Mouse (Mus musculus): ENCODE data around the gene 2700049A03Rik. TPM values are rescaled to one million over a fixed set of nuclear protein-coding genes. Genes with fewer than 3 reads are reported as not detected.

The 2700049A03Rik gene
- total and polyA plus RNA-seq, 3 experiments = 7.7 to 10.0 (median 9.4) TPM

DNA sequence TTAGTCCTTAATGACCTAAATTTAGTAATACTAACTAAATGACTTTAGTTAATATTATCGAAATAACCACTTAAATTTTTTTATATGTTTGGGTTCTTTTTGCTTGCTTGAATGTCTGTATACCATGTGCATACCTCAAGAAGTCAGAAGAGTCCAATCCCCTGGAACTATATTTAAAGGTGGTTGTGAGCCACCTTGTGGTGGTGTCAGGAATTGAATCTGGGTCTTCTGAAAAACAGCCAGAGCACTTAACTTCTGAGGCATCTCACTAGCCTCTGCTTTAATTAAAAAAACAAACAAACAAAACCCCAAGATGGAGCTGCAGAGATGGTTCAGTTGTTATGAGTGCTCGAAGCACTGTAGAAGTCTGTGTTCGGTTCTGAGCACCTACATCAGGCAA, 11.0 kb downstream of the 2700049A03Rik start (continued):
- TF ChIP-seq MAFK (IDR thresholded peaks at IDR 0.05; ENCODE audit: insufficient replicate concordance, low read length) (no peak), HCFC1 (IDR thresholded peaks at IDR 0.05; ENCODE audit: low read depth, low read length) (no peak), MYC (IDR thresholded peaks at IDR 0.05; ENCODE audit: low read depth, low read length) (no peak), USF1 (IDR thresholded peaks at IDR 0.05; ENCODE audit: low read depth, low read length) (no peak), ZNF384 (IDR thresholded peaks at IDR 0.05; ENCODE audit: low read depth, low read length) (no peak), ZC3H11A (IDR thresholded peaks at IDR 0.05; ENCODE audit: low read depth, low read length) (no peak), IRF4 (IDR thresholded peaks at IDR 0.05; ENCODE audit: low read depth, low read length) (no peak), MXI1 (IDR thresholded peaks at IDR 0.05; ENCODE audit: low read depth, low read length) (no peak), JUND (conservative IDR thresholded peaks at IDR 0.05; ENCODE audit: low read depth, low read length) (no peak)

- H3K36me3 ChIP-seq (replicated peaks in 1 of 2; ENCODE audit: control insufficient read depth in 1 of 2, insufficient read depth in 1 of 2, low read length in 1 of 2) = peaks cover 46 to 84% of the 10 kb centered on the region in 2 experiments
- peaks cover 0 to 4% of the 10 kb centered on the region in 2 experiments; a peak in 1 of 4 replicates for H3K4me1 ChIP-seq (ENCODE audit: control insufficient read depth in 1 of 2, insufficient read depth in 2 of 2)
- no peaks in the 10 kb centered on the region for H3K27me3 ChIP-seq (replicated peaks)
- dilution Hi-C loops (cut with MboI; ENCODE audit: extremely low pct_ligation_motif_present, extremely low pct_unique_long_range_greater_than_20kb, low sequenced_read_pairs) (no loop called here), in situ Hi-C loops (cut with MboI; ENCODE audit: low pct_ligation_motif_present, low pct_unique_long_range_greater_than_20kb, low sequenced_read_pairs) (loop anchor here (25.0 kb wide), 1 partner anchor 564 kb away; no protein-coding TSS in a partner anchor)
- TF ChIP-seq TCF12 (IDR thresholded peaks at IDR 0.05; ENCODE audit: low read depth, low read length) (no peak), ZNF384 (IDR thresholded peaks at IDR 0.05; ENCODE audit: low read depth, low read length) (no peak), MAZ (IDR thresholded peaks at IDR 0.05; ENCODE audit: low read depth, low read length) (no peak), ZKSCAN1 (IDR thresholded peaks at IDR 0.05; ENCODE audit: borderline replicate concordance, low read depth, low read length) (no peak), BHLHE40 (IDR thresholded peaks at IDR 0.05; ENCODE audit: low read depth, low read length) (no peak), POLR2A (IDR thresholded peaks at IDR 0.05; ENCODE audit: low read depth, low read length) (no peak), KAT2A (IDR thresholded peaks at IDR 0.05; ENCODE audit: insufficient replicate concordance, low read length) (no peak), ELF1 (IDR thresholded peaks at IDR 0.05; ENCODE audit: low read depth, low read length) (no peak), IRF4 (IDR thresholded peaks at IDR 0.05; ENCODE audit: low read depth, low read length) (no peak), RAD21 (IDR thresholded peaks at IDR 0.05; ENCODE audit: low read depth, low read length) (no peak), USF1 (IDR thresholded peaks at IDR 0.05; ENCODE audit: low read depth, low read length) (no peak), USF2 (conservative IDR thresholded peaks at IDR 0.05; ENCODE audit: low read depth, low read length) (no peak)
- no peak overlapping the region for H3K4me2 ChIP-seq (ENCODE audit: insufficient read depth, low read depth, poor library complexity, severe bottlenecking)
- H3K79me2 ChIP-seq (replicated peaks; ENCODE audit: control insufficient read depth, extremely low read depth, insufficient read depth, poor library complexity, severe bottlenecking) = no peaks in the 10 kb centered on the region
- DNase-seq (ENCODE audit: extremely low read depth) = no peak
- H3K27ac ChIP-seq (ENCODE audit: insufficient read depth, low read depth) = no peak overlapping the region
- no peaks in the 10 kb centered on the region for H3K9me3 ChIP-seq (replicated peaks; ENCODE audit: low read length)
- no peak overlapping the region for H3K4me3 ChIP-seq (replicated peaks in 1 of 3; ENCODE audit: low read depth in 2 of 3, low read length in 2 of 3, poor library complexity in 1 of 3)
- H3K9ac ChIP-seq (ENCODE audit: insufficient read depth, low read depth) = no peak overlapping the region
These were observed 12.2 kb downstream of the 2700049A03Rik start for GRCm38 (mm10) chr12:71148801-71149200.

DNA sequence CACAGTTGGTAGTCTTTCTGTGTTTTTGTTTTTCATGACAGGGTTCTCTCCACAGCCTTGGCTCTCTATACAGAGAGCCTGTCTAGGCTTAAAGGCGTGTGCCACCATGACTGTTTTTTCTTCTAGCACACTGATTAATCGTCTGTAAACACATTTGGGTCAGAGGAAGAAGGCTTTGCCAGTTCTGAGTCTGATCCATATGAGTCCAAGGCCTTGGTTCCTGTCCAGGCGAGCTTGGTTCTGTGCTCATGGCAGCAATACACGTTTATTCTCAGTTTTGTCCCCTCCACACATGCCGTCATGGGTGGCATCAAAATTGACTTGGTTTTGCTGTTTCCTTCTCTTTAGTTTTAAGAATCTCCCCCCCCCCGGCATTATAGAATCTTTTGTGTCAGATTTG, 12.8 kb downstream of the 2700049A03Rik start:
- in situ Hi-C loops (cut with MboI; ENCODE audit: low pct_ligation_motif_present, low pct_unique_long_range_greater_than_20kb, low sequenced_read_pairs) (loop anchor here (25.0 kb wide), 1 partner anchor 563 kb away; no protein-coding TSS in a partner anchor), dilution Hi-C loops (cut with MboI; ENCODE audit: extremely low pct_ligation_motif_present, extremely low pct_unique_long_range_greater_than_20kb, low sequenced_read_pairs) (no loop called here)
- TF ChIP-seq TCF12 (IDR thresholded peaks at IDR 0.05; ENCODE audit: low read depth, low read length) = no peak
- no peak for TF ChIP-seq BHLHE40 (IDR thresholded peaks at IDR 0.05; ENCODE audit: low read depth, low read length)
- no peak for TF ChIP-seq ZMIZ1 (IDR thresholded peaks at IDR 0.05; ENCODE audit: low read depth, low read length)
- no peak for TF ChIP-seq POLR2A (IDR thresholded peaks at IDR 0.05; ENCODE audit: low read depth, low read length)
- no peak for TF ChIP-seq IRF4 (IDR thresholded peaks at IDR 0.05; ENCODE audit: low read depth, low read length)
- no peak for TF ChIP-seq RCOR1 (conservative IDR thresholded peaks at IDR 0.05; ENCODE audit: low read depth, low read length)
- TF ChIP-seq MAX (IDR thresholded peaks at IDR 0.05; ENCODE audit: low read length) = no peak
- no peak for TF ChIP-seq CHD1 (IDR thresholded peaks at IDR 0.05; ENCODE audit: low read depth, low read length)
- TF ChIP-seq KAT2A (IDR thresholded peaks at IDR 0.05; ENCODE audit: insufficient replicate concordance, low read length) = no peak
- TF ChIP-seq ETS1 (conservative IDR thresholded peaks at IDR 0.05; ENCODE audit: low read depth, low read length) = no peak
- no peak for TF ChIP-seq MAZ (IDR thresholded peaks at IDR 0.05; ENCODE audit: low read depth, low read length)
- no peak for TF ChIP-seq HCFC1 (IDR thresholded peaks at IDR 0.05; ENCODE audit: low read depth, low read length)
- TF ChIP-seq RAD21 (IDR thresholded peaks at IDR 0.05; ENCODE audit: low read depth, low read length) = no peak
- Histone ChIP-seq H3K27ac (ENCODE audit: insufficient read depth, low read depth) (no peak overlapping the region), H3K36me3 (replicated peaks in 1 of 2; ENCODE audit: control insufficient read depth in 1 of 2, insufficient read depth in 1 of 2, low read length in 1 of 2) (peaks cover 43 to 82% of the 10 kb centered on the region in 2 experiments), H3K4me2 (ENCODE audit: insufficient read depth, low read depth, poor library complexity, severe bottlenecking) (no peak overlapping the region), H3K27me3 (replicated peaks) (no peaks in the 10 kb centered on the region), H3K4me3 (replicated peaks in 1 of 3; ENCODE audit: low read depth in 2 of 3, low read length in 2 of 3, poor library complexity in 1 of 3) (no peak overlapping the region), H3K4me1 (ENCODE audit: control insufficient read depth in 1 of 2, insufficient read depth in 2 of 2) (peaks cover 0 to under 1% of the 10 kb centered on the region in 2 experiments; a peak in 1 of 4 replicates), H3K9ac (ENCODE audit: insufficient read depth, low read depth) (no peak overlapping the region), H3K9me3 (replicated peaks; ENCODE audit: low read length) (no peaks in the 10 kb centered on the region), H3K79me2 (replicated peaks; ENCODE audit: control insufficient read depth, extremely low read depth, insufficient read depth, poor library complexity, severe bottlenecking) (no peaks in the 10 kb centered on the region)
- no peak for DNase-seq (ENCODE audit: extremely low read depth)
